Mouse (Mus musculus) lung, postnatal 0 days (tissue): Measurements from ENCODE around the gene Pcnx.
"Not testable (repeated sequence)": the region's sequence is repeated elsewhere in the genome, so short reads cannot be mapped to it uniquely, and the experiment has no call there.

ENCODE experiments used
- CTCF ChIP-seq: IDR thresholded peaks from 2 replicates; pipeline ENCODE4 v1.5.1; 2016; ENCODE audit warnings: antibody characterized with exemption, mild to moderate bottlenecking
- EP300 ChIP-seq: IDR thresholded peaks from 2 replicates; pipeline ENCODE4 v1.6.1; 2016; ENCODE audit warnings: antibody characterized with exemption, mild to moderate bottlenecking, control low read depth

DNA sequence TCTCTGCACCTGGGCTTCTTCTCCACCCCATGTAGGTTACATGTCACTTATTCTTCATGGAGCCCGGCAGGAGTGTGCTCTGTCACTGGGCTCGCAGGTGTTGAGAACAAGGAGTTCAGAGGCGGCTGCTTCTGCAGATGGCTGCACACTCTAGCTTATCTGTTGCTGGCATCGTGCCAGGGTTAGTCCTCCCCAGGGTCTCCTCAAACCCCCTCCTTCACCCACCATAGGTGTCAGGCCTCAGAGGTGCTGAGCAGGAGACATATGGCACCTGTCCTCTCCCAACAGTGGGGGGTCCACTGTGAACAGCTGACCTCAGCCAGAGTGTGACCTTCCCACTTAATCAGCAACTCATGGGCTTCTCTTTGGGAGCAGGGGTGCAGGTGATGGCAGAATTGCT lies 184.3 kb downstream of the Pcnx start:
- not testable (repeated sequence) for TF ChIP-seq CTCF, EP300
